Mouse (Mus musculus) liver, postnatal 0 days (tissue): ENCODE data around the gene Gse1.

ENCODE experiments used
- CTCF ChIP-seq: sonication (generic); IDR thresholded peaks from 2 replicates; pipeline ENCODE4 v1.5.1; 2016; ENCODE audit warnings: antibody characterized with exemption, low read depth
- EP300 ChIP-seq: IDR thresholded peaks from 2 replicates; pipeline ENCODE4 v1.6.1; 2016; ENCODE audit warnings: antibody characterized with exemption, low read depth, mild to moderate bottlenecking

GRCm38 (mm10) chr8:120426105-120426504 is 197.8 kb downstream of the Gse1 start:
- TF ChIP-seq CTCF: no peak
- no peak for TF ChIP-seq EP300
